Mouse (Mus musculus): ENCODE results near the gene Rbfox3. TPM values are rescaled to one million over a fixed set of nuclear protein-coding genes. Genes with fewer than 3 reads are reported as not detected.
"Not testable (repeated sequence)": the region's sequence is repeated elsewhere in the genome, so short reads cannot be mapped to it uniquely, and the experiment has no call there.

Gene Rbfox3
- polyA plus RNA-seq, 1 experiment from 2014 or later, result 0.79 TPM

DNA sequence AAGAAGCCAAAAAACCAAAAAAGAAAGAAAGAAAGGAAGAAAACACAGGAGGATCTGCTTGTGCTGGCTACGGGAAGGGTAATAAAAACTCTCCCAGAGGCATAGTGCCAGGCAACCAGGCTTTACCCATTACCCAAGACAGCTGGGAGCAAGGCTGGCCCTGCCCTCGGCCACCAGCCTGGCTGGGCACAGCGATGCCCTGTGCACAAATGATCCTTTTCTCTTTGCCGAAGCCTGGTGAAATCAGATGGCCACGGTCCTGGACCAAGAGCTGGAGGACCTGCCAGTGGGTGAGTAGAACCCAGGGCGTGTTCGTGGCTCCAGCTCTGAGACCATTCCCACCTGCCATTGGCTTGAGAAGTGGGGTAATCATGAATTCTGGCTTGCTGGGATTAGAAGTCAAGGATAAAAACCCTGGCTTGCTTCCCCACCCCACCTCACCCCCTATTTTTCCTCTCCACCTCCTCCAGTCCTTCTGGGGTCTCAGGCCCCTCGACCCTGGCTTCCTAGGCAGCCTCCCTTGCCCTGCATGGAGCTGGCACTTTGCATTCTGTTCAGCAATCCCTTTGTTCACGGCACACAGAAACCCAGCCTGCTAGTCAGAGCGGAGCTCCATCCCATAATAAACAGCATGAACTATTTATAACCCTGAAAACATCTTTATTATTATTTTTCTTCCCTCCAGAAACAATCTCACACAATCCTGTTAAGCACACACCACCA lies 118.3 kb downstream of the Rbfox3 start:
- WGBS, result 72% methylated on average over 10 of the region's 10 CpGs
- H3K27me3 ChIP-seq, result no peaks in the 10 kb centered on the region
- no peak overlapping the region for H3K4me3 ChIP-seq (replicated peaks)
- no peaks in the 10 kb centered on the region for H3K9me3 ChIP-seq (replicated peaks)
- H3K4me2 ChIP-seq, result no peak overlapping the region
- no peaks in the 10 kb centered on the region for H3K4me1 ChIP-seq
- ATAC-seq (replicated peaks; ENCODE audit: low FRiP score), result no peak
- H3K27ac ChIP-seq, result no peak overlapping the region
- no peak overlapping the region for H3K9ac ChIP-seq
- no peaks in the 10 kb centered on the region for H3K36me3 ChIP-seq

DNA sequence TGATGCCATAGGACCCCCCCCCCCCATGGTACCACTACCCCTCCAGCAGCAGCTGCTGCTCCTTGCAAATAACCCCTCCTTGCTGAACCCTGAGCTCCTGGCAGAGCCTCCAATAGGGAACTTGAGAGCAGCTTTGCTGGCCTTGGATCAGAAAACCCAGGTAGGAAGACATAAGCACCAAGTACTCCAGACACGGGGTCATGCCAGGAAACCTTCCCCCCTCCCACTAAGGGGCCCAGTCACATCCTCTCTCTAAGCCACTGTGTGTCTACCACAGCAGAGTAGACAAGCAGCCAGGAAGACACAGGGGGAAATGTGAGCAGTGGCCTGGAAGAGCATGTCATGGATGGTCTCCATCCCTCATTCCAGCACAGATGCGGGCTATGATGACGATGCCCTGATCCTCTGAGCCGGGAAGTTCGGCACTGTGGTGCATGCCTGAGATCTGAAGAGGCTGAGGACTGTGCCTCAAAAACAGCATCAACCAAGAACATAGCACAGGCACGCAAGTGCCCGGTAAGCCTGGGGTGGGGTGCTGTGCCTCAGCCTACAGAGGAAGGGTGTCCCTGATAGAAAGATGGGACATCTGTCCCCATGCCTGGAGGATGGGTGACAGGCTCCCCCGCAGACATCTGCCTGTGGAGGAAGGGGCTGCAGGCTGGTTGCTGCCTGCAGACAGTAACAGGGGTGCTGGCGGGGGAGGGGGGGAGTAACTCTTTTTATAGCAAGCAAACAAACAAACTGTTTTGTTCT lies 119.1 kb downstream of the Rbfox3 start:
- no peaks in the 10 kb centered on the region for H3K4me1 ChIP-seq
- H3K4me3 ChIP-seq (replicated peaks), result no peak overlapping the region
- H3K27ac ChIP-seq, result no peak overlapping the region
- ATAC-seq (replicated peaks; ENCODE audit: low FRiP score), result no peak
- H3K9ac ChIP-seq, result no peak overlapping the region
- no peak overlapping the region for H3K4me2 ChIP-seq
- no peaks in the 10 kb centered on the region for H3K36me3 ChIP-seq
- no peaks in the 10 kb centered on the region for H3K9me3 ChIP-seq (replicated peaks)
- H3K27me3 ChIP-seq, result no peaks in the 10 kb centered on the region
- WGBS, result 74% methylated on average over 9 of the region's 9 CpGs

DNA sequence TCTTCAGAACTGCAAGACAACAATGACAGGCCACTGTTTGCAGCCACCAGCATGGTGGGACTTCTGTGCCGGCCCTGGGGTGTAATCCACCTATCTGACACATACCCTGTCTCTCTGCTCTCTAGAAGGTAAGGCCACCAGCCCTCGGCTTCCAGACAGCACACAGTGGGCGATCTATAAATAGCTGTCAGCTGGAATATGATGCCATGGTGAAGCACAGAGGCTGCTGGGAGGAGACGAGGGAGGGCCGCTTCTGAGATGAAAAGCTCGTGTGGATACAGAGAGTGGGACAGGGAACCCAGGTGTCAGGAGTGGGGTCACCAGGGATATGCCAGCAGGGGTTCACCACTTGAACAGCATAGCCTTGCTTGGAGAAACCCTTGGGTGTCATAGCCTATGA lies 120.0 kb downstream of the Rbfox3 start:
- H3K4me3 ChIP-seq (replicated peaks), result no peak overlapping the region
- H3K4me2 ChIP-seq, result no peak overlapping the region
- H3K27me3 ChIP-seq, result no peaks in the 10 kb centered on the region
- no peaks in the 10 kb centered on the region for H3K4me1 ChIP-seq
- WGBS, result 63% methylated on average over 6 of the region's 6 CpGs
- H3K9me3 ChIP-seq (replicated peaks), result no peaks in the 10 kb centered on the region
- no peaks in the 10 kb centered on the region for H3K36me3 ChIP-seq
- H3K27ac ChIP-seq, result no peak overlapping the region
- no peak for ATAC-seq (replicated peaks; ENCODE audit: low FRiP score)
- H3K9ac ChIP-seq, result no peak overlapping the region

DNA sequence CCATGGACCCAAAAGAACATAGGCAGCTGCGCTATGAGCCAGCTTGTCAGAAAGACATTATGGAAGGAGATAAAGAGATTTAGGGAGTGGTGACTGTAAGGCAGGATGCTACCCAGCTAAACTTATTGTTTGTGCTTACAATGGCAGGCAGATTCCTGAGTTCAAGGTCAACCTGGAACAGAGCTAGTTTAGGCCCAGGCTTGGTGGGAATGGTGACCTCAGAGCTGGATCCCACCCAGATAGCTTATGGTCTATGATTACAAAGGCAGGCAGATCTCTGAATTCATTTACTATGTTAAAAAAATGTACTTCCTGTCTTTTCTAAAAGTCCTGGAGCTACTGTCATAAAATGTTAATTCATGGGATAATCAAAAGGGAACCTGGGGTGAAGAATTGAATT lies 123.3 kb downstream of the Rbfox3 start:
- WGBS, result 88% methylated on average over 1 of the region's 1 CpGs
- no peak for ATAC-seq (replicated peaks; ENCODE audit: low FRiP score)
- H3K4me3 ChIP-seq (replicated peaks), result no peak overlapping the region

DNA sequence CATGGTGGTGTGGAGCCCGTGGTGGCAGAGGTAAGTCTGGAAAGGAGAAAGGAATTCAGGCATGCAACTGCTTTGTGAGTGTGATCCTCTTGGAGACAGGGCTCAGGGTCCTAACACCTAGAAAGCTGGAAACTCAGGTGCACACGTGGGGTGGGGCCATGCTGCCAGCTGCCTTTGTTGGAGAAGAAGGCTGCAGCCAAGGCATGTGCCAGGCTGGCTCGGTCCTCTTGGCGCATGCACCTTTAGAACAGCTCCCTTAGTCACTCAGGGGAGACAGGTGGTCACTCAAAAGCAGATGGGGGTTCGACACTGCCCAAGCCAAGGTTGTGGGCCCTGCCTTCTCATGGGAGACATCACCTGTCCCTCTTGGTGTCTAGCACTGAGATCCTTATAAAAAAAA lies 128.7 kb downstream of the Rbfox3 start:
- no peak overlapping the region for H3K4me3 ChIP-seq (replicated peaks)
- no peak for ATAC-seq (replicated peaks; ENCODE audit: low FRiP score)
- WGBS, result 92% methylated on average over 5 of the region's 5 CpGs
- H3K9me3 ChIP-seq (replicated peaks), result no peaks in the 10 kb centered on the region
- H3K9ac ChIP-seq, result no peak overlapping the region
- no peaks in the 10 kb centered on the region for H3K4me1 ChIP-seq
- H3K27me3 ChIP-seq, result no peaks in the 10 kb centered on the region
- H3K4me2 ChIP-seq, result no peak overlapping the region
- no peak overlapping the region for H3K27ac ChIP-seq
- no peaks in the 10 kb centered on the region for H3K36me3 ChIP-seq

More for the DNA sequence above, 123.3 kb downstream of the Rbfox3 start:
- Histone ChIP-seq H3K4me2 (no peak overlapping the region), H3K36me3 (no peaks in the 10 kb centered on the region), H3K27me3 (no peaks in the 10 kb centered on the region), H3K4me1 (no peaks in the 10 kb centered on the region), H3K9ac (no peak overlapping the region), H3K27ac (no peak overlapping the region), H3K9me3 (replicated peaks) (no peaks in the 10 kb centered on the region)

DNA sequence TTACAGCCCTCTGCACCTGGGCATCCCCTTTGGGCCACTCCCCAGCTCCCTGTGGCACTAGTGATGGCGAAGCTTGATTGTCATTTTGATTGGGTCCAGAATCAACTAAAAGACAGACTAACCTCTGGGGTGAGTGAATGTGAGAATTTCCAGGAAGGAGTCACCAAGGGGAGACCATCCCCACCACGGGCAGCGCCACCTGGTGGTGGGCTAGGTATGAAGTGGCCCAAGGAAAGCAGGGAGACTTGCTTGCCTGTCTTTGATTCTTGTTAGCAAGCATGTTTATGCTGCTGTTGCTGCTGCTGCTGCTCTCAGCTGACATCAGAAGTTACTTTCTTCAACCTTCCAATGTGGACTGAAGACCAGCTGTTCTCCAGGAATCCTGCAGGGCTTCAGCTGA lies 135.6 kb downstream of the Rbfox3 start:
- no peak for ATAC-seq (replicated peaks; ENCODE audit: low FRiP score)
- H3K4me1 ChIP-seq, result peaks cover 11% of the 10 kb centered on the region; the same call in 1 of the 2 replicates
- no peak overlapping the region for H3K9ac ChIP-seq
- no peak overlapping the region for H3K4me2 ChIP-seq
- peaks cover 28% of the 10 kb centered on the region for H3K27me3 ChIP-seq
- H3K9me3 ChIP-seq (replicated peaks), result no peaks in the 10 kb centered on the region
- H3K36me3 ChIP-seq, result no peaks in the 10 kb centered on the region
- 16% methylated on average over 3 of the region's 3 CpGs for WGBS
- no peak overlapping the region for H3K27ac ChIP-seq
- no peak overlapping the region for H3K4me3 ChIP-seq (replicated peaks)

DNA sequence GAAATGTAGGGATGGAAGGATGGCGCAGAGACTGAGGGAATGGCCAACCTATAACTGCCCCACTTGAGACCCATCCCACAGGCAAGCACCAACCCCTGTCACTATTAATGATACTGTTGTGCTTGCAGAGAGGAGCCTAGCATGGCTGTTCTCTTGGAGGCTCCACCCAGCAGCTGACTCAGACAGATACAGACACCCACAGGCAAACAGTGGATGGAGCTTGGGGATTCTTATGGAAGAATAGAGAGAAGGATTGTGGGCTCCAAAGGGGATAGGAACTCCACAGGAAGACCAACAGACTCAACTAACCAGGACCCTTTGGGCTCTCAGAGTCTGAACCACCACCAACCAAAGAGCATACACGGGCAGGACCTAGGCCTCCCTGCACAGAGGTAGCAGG lies 136.6 kb downstream of the Rbfox3 start:
- 82% methylated on average over 2 of the region's 2 CpGs for WGBS

DNA sequence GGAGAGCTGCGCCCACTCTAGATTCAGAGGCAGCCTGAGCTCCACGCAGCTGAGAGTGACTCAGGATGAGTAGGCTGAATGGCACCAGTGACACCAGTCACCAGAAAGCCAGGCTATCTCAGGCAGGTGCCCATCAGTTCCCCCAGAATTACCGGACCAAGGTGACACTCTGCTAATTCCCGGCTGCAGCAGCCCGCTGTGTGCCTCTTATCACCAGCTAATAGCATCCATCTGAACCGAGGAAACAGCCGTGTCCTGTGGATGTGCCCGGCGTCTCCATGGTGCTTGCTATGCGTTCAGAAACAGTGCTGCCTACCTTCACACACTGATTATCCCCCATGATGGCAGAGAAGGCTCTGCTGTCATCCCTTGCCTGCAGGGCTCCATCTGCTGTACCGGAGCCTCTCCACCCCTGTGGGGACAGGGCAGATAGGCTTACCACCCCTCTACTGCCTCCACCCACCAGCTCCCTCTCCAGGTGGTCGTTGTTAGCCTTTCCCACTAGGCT lies 138.3 kb downstream of the Rbfox3 start:
- WGBS, result 59% methylated on average over 12 of the region's 12 CpGs
- no peaks in the 10 kb centered on the region for H3K36me3 ChIP-seq
- no peaks in the 10 kb centered on the region for H3K9me3 ChIP-seq (replicated peaks)
- no peak overlapping the region for H3K27ac ChIP-seq
- no peak overlapping the region for H3K4me3 ChIP-seq (replicated peaks)
- H3K4me1 ChIP-seq, result peaks cover 21% of the 10 kb centered on the region
- peaks cover 32% of the 10 kb centered on the region for H3K27me3 ChIP-seq
- H3K9ac ChIP-seq, result no peak overlapping the region
- ATAC-seq (replicated peaks; ENCODE audit: low FRiP score), result no peak
- no peak overlapping the region for H3K4me2 ChIP-seq

More for the DNA sequence above, 136.6 kb downstream of the Rbfox3 start:
- not testable (repeated sequence) for H3K27ac ChIP-seq; H3K4me2 ChIP-seq; H3K9me3 ChIP-seq (replicated peaks); H3K9ac ChIP-seq; H3K36me3 ChIP-seq; H3K4me3 ChIP-seq (replicated peaks); ATAC-seq (replicated peaks; ENCODE audit: low FRiP score)
- Histone ChIP-seq H3K4me1 (peaks cover 11% of the 10 kb centered on the region; the same call in 1 of the 2 replicates), H3K27me3 (peaks cover 28% of the 10 kb centered on the region)

DNA sequence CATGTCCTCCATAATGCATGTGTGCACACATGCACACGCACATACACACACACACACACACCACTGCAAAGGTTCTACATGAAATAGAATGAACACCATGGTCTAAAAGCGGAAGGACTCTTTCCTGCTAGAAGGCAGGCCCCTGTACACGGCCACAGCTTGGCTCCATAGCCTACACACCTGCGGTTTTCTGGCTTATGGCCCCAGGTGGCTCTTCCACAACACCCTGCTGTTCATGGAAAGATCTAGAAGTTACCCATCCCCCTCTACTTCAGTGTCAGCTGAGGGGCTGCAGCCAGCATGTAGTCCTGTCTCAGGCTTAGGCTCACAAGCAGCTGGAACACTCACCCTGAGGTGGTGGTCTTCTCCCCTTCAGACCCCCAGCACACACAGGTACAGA lies 140.0 kb downstream of the Rbfox3 start:
- peaks cover 32% of the 10 kb centered on the region for H3K27me3 ChIP-seq
- H3K36me3 ChIP-seq, result no peaks in the 10 kb centered on the region
- no peak overlapping the region for H3K4me2 ChIP-seq
- H3K27ac ChIP-seq, result no peak overlapping the region
- no peak overlapping the region for H3K9ac ChIP-seq
- 88% methylated on average over 4 of the region's 4 CpGs for WGBS
- H3K4me3 ChIP-seq (replicated peaks), result no peak overlapping the region
- ATAC-seq (replicated peaks; ENCODE audit: low FRiP score), result no peak
- no peaks in the 10 kb centered on the region for H3K9me3 ChIP-seq (replicated peaks)
- peaks cover 27% of the 10 kb centered on the region for H3K4me1 ChIP-seq

DNA sequence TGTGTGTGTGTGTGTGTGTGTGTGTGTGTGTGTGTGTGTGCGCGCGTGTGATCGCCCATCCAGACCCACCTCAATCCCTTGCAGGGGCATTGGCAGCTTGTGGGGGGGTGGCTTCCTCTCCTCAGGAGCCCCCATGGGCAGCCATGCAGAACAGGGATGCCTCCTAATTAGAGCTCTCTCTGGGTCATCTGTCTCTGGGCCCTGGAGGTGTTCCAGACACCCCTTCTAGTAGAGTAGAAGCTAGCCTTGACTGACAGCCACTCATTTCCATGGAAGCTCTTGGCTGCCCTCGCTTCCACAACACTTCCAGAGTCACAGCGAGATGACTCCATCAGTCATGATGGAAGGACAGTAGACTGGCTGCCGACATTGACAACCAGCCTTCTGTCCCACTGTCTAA lies 140.6 kb downstream of the Rbfox3 start:
- Histone ChIP-seq H3K4me2 (no peak overlapping the region), H3K36me3 (no peaks in the 10 kb centered on the region), H3K27ac (no peak overlapping the region), H3K9ac (no peak overlapping the region), H3K9me3 (replicated peaks) (no peaks in the 10 kb centered on the region), H3K27me3 (peaks cover 32% of the 10 kb centered on the region), H3K4me1 (peaks cover 27% of the 10 kb centered on the region), H3K4me3 (replicated peaks) (no peak overlapping the region)
- WGBS, result 91% methylated on average over 7 of the region's 7 CpGs
- no peak for ATAC-seq (replicated peaks; ENCODE audit: low FRiP score)

DNA sequence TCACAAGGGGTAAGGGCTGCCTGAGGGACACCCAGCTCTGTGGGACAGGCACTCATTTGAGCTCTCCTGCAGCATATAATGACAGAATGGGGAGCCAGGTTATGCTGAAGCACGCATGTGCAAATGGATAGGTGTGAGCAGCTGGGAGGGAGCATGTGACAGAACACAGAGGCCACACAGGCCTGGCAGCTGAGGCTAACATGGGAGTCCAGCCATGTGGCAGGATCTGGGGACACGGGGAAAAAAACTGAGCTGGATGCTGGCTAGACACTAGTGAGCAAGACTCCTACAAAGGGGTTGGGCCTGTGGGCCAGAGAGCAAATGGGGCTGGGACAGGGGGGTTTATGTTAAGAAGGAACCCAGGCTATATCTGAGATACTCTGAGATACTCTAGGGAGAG lies 141.9 kb downstream of the Rbfox3 start:
- H3K36me3 ChIP-seq, result no peaks in the 10 kb centered on the region
- peaks cover 27% of the 10 kb centered on the region for H3K4me1 ChIP-seq
- H3K4me2 ChIP-seq, result no peak overlapping the region
- no peak overlapping the region for H3K27ac ChIP-seq
- H3K9me3 ChIP-seq (replicated peaks), result no peaks in the 10 kb centered on the region
- H3K9ac ChIP-seq, result no peak overlapping the region
- 67% methylated on average over 2 of the region's 2 CpGs for WGBS
- no peak for ATAC-seq (replicated peaks; ENCODE audit: low FRiP score)
- peaks cover 35% of the 10 kb centered on the region for H3K27me3 ChIP-seq
- no peak overlapping the region for H3K4me3 ChIP-seq (replicated peaks)

DNA sequence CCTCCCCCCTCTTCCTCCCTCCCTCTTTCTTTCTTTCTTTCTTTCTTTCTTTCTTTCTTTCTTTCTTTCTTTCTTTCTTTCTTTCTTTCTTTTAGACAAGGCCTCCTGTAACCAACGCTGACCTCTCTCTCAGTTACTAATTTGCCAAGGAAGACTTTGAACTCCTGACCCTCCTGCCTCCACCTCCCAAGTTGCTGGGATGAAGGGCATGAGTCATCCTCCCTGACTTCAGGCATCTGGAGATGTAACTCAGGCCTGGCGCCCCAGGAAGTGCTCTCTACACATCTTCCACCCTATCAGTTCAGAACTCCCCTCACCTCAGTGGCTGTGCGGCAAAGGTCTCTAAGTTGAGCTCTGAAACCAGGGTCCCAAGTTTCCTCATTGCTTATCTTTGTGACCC lies 143.0 kb downstream of the Rbfox3 start:
- H3K36me3 ChIP-seq, result no peaks in the 10 kb centered on the region
- H3K4me2 ChIP-seq, result no peak overlapping the region
- H3K9me3 ChIP-seq (replicated peaks), result no peaks in the 10 kb centered on the region
- no peak for ATAC-seq (replicated peaks; ENCODE audit: low FRiP score)
- peaks cover 27% of the 10 kb centered on the region for H3K4me1 ChIP-seq
- no peak overlapping the region for H3K4me3 ChIP-seq (replicated peaks)
- H3K27me3 ChIP-seq, result peaks cover 30% of the 10 kb centered on the region
- 67% methylated on average over 3 of the region's 3 CpGs for WGBS
- H3K9ac ChIP-seq, result no peak overlapping the region
- no peak overlapping the region for H3K27ac ChIP-seq

All from kidney, embryonic 15.5 days (tissue).